Mouse (Mus musculus): Measurements from ENCODE around the gene Thsd4.
"Not testable (repeated sequence)": the region's sequence is repeated elsewhere in the genome, so short reads cannot be mapped to it uniquely, and the experiment has no call there.

Thsd4 gene

GRCm38 (mm10) chr9:59956496-59956895, 565.4 kb downstream of the Thsd4 start:
- DNase-seq, result no peak

GRCm38 (mm10) chr9:59955692-59956091, 566.2 kb downstream of the Thsd4 start:
- DNase-seq, result no peak

- DNase-seq, result no peak
Observed at GRCm38 (mm10) chr9:59955199-59955598, 566.6 kb downstream of the Thsd4 start.

GRCm38 (mm10) chr9:59953556-59953955, 568.3 kb downstream of the Thsd4 start:
- DNase-seq, result no peak

GRCm38 (mm10) chr9:59952515-59953070, 569.3 kb downstream of the Thsd4 start:
- no peak for DNase-seq

GRCm38 (mm10) chr9:59951943-59952342, 569.9 kb downstream of the Thsd4 start:
- DNase-seq, result no peak

- DNase-seq, result no peak
Observed at GRCm38 (mm10) chr9:59951001-59951750, 570.7 kb downstream of the Thsd4 start.

GRCm38 (mm10) chr9:59949981-59950380, 571.9 kb downstream of the Thsd4 start:
- DNase-seq, result no peak

GRCm38 (mm10) chr9:59949511-59949910, 572.3 kb downstream of the Thsd4 start:
- no peak for DNase-seq

- DNase-seq, result no peak
Observed at GRCm38 (mm10) chr9:59948691-59949250, 573.1 kb downstream of the Thsd4 start.

GRCm38 (mm10) chr9:59948226-59948625, 573.6 kb downstream of the Thsd4 start:
- no peak for DNase-seq

- no peak for DNase-seq
Observed at GRCm38 (mm10) chr9:59947271-59947670, 574.6 kb downstream of the Thsd4 start.

GRCm38 (mm10) chr9:59945241-59945640, 576.6 kb downstream of the Thsd4 start:
- no peak for DNase-seq

GRCm38 (mm10) chr9:59943826-59944225, 578.0 kb downstream of the Thsd4 start:
- no peak for DNase-seq

- DNase-seq, result no peak
Observed at GRCm38 (mm10) chr9:59942501-59943085, 579.3 kb downstream of the Thsd4 start.

GRCm38 (mm10) chr9:59941885-59942350, 579.9 kb downstream of the Thsd4 start:
- DNase-seq, result no peak

GRCm38 (mm10) chr9:59940913-59941884, 580.6 kb downstream of the Thsd4 start:
- no peak for DNase-seq

- no peak for DNase-seq
Observed at GRCm38 (mm10) chr9:59939691-59940090, 582.2 kb downstream of the Thsd4 start.

- DNase-seq, result no peak
Observed at GRCm38 (mm10) chr9:59938529-59938928, 583.3 kb downstream of the Thsd4 start.

GRCm38 (mm10) chr9:59935866-59936265, 586.0 kb downstream of the Thsd4 start:
- not testable (repeated sequence) for DNase-seq

- DNase-seq, result no peak
Observed at GRCm38 (mm10) chr9:59930248-59930647, 591.6 kb downstream of the Thsd4 start.
